Mouse (Mus musculus): ENCODE data around the gene Ndufv2.
A peak's percentile ranks its signal among the peaks of the same experiment; 100 is the strongest.
"Not testable (repeated sequence)": the region's sequence is repeated elsewhere in the genome, so short reads cannot be mapped to it uniquely, and the experiment has no call there.

Gene Ndufv2

DNA sequence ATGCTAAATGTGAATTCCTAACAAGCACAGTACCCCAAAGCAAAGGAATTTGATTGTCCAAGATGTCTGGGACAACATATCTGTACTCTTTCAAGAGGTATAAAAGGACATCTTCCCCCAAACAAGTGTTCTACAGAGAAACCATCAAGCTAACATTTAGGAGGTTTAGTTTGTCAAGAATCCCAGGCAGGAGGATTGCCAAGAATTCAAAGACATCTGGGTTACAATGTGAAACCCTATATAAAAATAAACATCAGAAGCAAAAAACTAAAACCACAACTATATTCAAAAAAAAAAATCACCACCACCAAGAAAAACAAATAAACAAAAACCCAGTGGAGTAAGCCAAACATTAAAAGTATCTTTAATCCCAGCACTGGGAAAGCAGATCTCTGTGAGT is 11.1 kb downstream of the Ndufv2 start:
- no peak for DNase-seq (ENCODE audit: extremely low read depth, low read depth, low spot score)

- DNase-seq (ENCODE audit: extremely low read depth, low read depth, low spot score) = no peak
Observed at GRCm38 (mm10) chr17:66085038-66085437, 16.3 kb downstream of the Ndufv2 start.

DNA sequence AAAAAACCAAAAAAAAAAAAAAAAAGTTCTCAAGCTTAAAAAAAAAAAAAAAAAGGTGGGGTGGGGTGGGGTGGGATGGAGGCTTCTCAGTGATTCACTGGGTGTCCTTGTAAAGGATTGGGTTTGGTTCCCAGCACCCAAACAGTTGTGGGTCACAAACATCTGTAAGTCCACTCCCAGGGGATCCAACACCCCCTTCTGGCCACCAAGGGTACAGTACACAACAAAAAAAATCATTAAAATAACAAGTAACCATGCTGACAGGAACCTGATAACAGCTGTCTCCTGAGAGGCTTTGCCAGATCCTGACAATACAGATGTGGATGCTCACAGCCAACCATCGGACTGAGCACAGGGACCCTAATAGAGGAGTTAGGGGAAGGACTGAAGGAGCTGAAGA is 16.9 kb downstream of the Ndufv2 start:
- DNase-seq (ENCODE audit: extremely low read depth, low read depth, low spot score) = no peak

- no peak for DNase-seq (ENCODE audit: extremely low read depth, low read depth, low spot score)
Observed at GRCm38 (mm10) chr17:66077437-66077850, 23.9 kb downstream of the Ndufv2 start.

- no peak for DNase-seq (ENCODE audit: extremely low read depth, low read depth, low spot score)
Observed at GRCm38 (mm10) chr17:66076934-66077333, 24.4 kb downstream of the Ndufv2 start, which contains the start of gene Ankrd12. Ankrd12 (minus strand) TSS chr17:66077089.

DNA sequence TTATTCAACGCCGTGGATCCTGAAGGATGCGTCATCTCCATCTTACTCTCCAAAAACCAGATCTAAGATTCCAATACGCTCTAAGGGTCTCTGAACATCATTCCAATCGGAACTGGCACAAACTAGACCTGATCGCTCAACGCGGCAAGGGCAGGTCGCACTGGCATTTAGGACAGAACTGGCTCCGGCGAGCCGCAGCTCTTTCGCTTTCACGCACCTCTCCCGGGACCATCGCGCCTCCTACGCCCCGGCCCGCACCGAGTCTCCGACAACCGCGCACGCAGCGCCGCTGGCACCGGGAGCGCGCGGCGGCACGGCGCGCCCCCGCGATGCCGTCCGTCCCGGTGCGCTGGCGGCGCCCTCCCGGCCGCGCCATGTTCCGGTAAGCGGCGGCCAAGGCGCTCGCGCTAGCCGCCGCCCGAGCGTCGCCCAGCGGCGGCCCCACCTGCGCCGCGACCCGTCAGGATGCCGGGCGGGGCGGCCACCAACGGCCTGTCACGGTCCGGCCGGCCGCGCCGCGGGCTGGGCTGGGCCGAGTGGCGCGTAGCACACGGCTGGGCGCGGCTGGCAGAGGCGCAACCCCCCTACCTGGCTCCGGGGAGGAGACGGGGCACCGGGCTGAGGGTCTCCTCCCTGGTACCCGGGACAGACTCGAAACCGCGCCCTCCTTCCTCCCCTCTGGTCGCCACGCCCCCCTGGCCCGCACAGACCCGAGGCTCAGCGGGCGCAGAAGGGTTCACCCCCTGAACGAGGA is 25.0 kb downstream of the Ndufv2 start:
- DNase-seq (ENCODE audit: extremely low read depth, low read depth, low spot score) = no peak

DNA sequence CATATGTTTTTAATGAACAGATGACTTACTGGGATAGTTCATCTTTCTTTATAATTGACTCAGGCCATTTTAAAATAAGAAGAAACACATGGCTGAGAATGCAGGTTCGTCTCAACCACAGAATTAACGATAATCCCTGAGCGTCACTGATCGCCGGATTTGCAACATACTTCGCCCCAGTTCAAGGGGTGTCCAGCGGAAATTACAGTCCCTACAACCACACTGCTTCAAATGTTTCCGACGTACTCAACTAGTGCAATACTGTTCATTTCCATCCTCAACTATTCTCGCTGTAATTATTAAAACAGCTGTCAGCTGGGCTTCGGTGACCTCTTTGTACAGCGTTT is 25.6 kb downstream of the Ndufv2 start:
- no peak for DNase-seq (ENCODE audit: extremely low read depth, low read depth, low spot score)

GRCm38 (mm10) chr17:66073971-66074370 is 27.4 kb downstream of the Ndufv2 start:
- no peak for DNase-seq (ENCODE audit: extremely low read depth, low read depth, low spot score)

- DNase-seq (ENCODE audit: extremely low read depth, low read depth, low spot score) = not testable (repeated sequence)
Observed at GRCm38 (mm10) chr17:66069036-66069435, 32.3 kb downstream of the Ndufv2 start.

DNA sequence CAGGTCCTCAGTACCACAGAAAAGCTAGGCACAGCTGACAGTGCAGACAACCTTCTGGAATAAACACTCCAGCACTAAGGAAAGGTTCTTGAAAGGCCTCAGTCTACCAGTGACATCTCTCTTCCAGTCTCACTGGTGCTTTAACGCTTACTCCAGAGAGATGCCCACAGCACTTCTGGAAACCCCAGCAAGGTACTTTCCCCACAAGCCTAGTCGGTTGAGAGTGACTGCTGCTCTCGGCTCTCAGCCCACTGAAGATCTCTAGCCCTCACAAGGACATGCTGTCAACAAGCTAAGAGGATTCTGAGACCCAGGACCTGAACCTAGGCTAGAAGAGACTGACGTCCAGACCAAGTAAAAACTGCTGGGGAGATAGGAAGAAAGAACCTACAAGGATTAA is 36.2 kb downstream of the Ndufv2 start:
- no peak for DNase-seq (ENCODE audit: extremely low read depth, low read depth, low spot score)

GRCm38 (mm10) chr17:66061241-66061938 is 40.0 kb downstream of the Ndufv2 start:
- DNase-seq (ENCODE audit: extremely low read depth, low read depth, low spot score) = no peak

- no peak for DNase-seq (ENCODE audit: extremely low read depth, low read depth, low spot score)
Observed at GRCm38 (mm10) chr17:66058160-66058559, 43.2 kb downstream of the Ndufv2 start.

GRCm38 (mm10) chr17:66057145-66057544 is 44.2 kb downstream of the Ndufv2 start:
- DNase-seq (ENCODE audit: extremely low read depth, low read depth, low spot score) = no peak

DNA sequence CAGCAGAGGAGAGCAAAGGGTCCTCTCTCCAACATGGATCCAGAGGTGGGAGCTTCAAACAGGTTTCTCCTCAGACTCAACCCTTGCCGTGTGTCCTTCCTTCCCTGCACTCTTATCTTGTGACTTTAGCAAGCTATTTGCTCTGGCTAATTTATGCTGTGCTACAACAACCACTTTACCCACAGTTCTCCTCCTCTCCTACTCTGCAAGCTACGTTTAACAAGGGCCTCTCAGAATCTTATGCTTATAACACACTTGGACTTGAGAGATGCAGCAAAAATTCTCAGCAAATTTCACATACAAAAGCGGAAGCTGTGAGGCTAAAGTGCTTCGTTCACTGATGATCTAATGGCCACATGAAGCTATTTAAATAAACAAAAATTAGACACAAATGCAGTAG is 48.0 kb downstream of the Ndufv2 start:
- DNase-seq (ENCODE audit: extremely low read depth, low read depth, low spot score) = no peak

DNA sequence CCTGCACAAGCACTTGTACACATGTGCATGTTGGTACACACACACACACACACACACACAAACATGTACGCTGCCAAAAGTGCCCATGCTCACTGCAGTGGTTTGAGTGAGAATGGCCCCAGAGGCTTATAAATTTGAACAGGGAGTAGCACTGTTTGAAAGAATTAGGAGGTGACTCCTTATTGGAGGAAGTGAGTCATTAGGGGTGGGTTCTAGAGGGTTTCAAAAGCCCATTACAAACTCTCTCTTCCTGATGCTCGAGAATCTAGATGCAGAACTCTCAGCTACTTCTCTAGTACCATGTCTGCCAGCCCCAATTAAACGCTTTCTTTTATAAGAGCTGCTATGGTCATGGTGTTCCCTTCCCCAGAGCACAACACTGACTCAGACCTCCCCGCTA is 52.6 kb downstream of the Ndufv2 start:
- no peak for DNase-seq (ENCODE audit: extremely low read depth, low read depth, low spot score)

- no peak for DNase-seq (ENCODE audit: extremely low read depth, low read depth, low spot score)
Observed at GRCm38 (mm10) chr17:66048199-66048598, 53.2 kb downstream of the Ndufv2 start.

GRCm38 (mm10) chr17:66043679-66044078 is 57.7 kb downstream of the Ndufv2 start:
- DNase-seq (ENCODE audit: extremely low read depth, low read depth, low spot score) = not testable (repeated sequence)

DNA sequence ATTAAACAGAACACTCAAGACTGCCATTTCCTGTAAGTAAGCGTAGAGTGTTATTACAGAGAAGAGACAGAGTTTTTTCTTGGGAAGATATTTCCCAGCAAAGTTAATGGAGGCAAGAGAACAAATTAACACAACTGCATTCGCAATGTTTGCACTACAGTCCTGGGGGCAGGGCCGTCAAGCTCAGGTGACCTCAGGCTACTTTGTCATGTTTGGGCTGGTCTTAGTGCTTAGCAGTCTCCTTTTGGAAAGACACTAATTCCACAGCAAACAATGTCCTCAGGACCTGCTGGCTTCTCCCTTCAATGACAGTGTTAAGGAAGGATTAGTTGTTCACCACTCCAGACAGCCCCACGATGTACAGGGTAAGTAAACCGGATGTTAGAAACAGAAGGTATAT is 60.3 kb downstream of the Ndufv2 start:
- no peak for DNase-seq (ENCODE audit: extremely low read depth, low read depth, low spot score)

DNA sequence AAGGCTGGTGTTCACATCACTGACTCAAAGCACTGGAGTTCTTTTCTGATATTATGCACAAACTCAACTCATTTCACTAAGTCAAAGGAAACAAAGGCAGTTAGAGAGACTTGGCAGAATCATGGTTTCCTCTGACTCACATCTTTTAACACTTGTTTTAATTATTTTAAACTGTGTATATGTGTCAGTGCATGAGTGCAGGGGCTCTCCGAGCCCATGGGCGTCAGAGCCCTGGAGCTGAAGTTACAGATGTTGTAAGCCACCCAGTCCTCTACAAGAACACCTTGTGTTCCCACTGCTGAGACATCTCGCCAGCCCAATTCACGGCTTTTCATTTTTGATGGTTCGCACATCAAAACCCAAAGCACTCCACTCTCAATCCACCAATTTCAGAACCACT is 68.1 kb downstream of the Ndufv2 start:
- no peak for DNase-seq (ENCODE audit: extremely low read depth, low read depth, low spot score)

- peak; percentile 16 for DNase-seq (ENCODE audit: extremely low read depth, low read depth, low spot score)
Observed at GRCm38 (mm10) chr17:66031991-66032390, 69.4 kb downstream of the Ndufv2 start.

Measured in fat pad, adult 2 months (tissue).